Comparison of ENCODE assay signal across 25 mouse cellular contexts in the genomic region with DNA sequence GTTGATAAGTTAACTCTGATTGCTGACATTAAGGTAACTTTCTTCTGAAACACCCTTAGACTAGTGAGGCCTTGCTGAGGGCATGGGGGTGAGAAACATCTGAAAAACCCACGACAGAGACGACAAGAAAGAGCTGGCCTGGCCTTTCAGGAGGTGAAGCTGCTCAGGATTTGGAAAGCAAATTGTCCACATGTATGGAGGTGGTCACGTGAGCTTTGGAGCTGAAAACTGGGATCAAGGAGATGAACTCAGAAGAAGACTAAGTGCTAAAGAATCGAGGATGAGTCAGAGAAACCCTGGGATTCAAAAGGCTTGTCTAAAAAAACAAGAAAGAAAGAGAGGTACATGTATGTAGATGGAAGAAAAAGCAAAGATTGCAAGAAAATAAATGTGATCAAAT.
"Had no signal": no experiment of that assay in that cellular context is flagged by ENCODE, and none has a peak within 500 bp of the region (broad histone marks: within the 10 kb centered on the region; RNA-seq: fewer than 3 reads in every experiment).

No protein-coding gene starts in this region.

- H3K27ac ChIP-seq: heart, embryonic 10.5 days; heart, embryonic 13.5 days; heart, embryonic 15.5 days; hindbrain, embryonic 10.5 days; hindbrain, embryonic 12.5 days; hindbrain, embryonic 13.5 days; hindbrain, embryonic 14.5 days; hindbrain, embryonic 15.5 days; hindbrain, postnatal 0 days; intestine, embryonic 15.5 days; kidney, embryonic 15.5 days; kidney, postnatal 0 days had no signal

- H3K4me3 ChIP-seq: heart, embryonic 10.5 days; heart, embryonic 12.5 days; heart, embryonic 13.5 days; heart, embryonic 15.5 days; hindbrain, embryonic 10.5 days; hindbrain, embryonic 12.5 days; hindbrain, embryonic 13.5 days; hindbrain, embryonic 15.5 days; intestine, embryonic 15.5 days; kidney, embryonic 15.5 days had no signal

- H3K27me3 ChIP-seq: heart, embryonic 12.5 days; heart, embryonic 13.5 days; heart, embryonic 15.5 days; hindbrain, embryonic 12.5 days; hindbrain, embryonic 13.5 days; hindbrain, embryonic 15.5 days; intestine, embryonic 15.5 days; kidney, embryonic 15.5 days had no signal

- DNase-seq: kidney, adult 11 months; kidney, adult 18-20 months; kidney, adult 2 months; kidney, adult 8-10 months; kidney, adult 9 months; kidney, postnatal 10 days; kidney, postnatal 14 days; kidney, postnatal 25 days; kidney, postnatal 36 days; kidney, postnatal 4 days; layer of hippocampus, adult 9-11 months; layer of hippocampus, postnatal 36 days had no signal

- H3K36me3 ChIP-seq: heart, embryonic 10.5 days; heart, embryonic 12.5 days; heart, embryonic 13.5 days; heart, embryonic 15.5 days; hindbrain, embryonic 10.5 days; hindbrain, embryonic 12.5 days; hindbrain, embryonic 13.5 days; hindbrain, embryonic 15.5 days; intestine, embryonic 15.5 days; kidney, embryonic 15.5 days had no signal
